Mouse (Mus musculus) monocyte, adult 5-6 weeks (primary cell): ENCODE data around the gene Mepce. TPM values are rescaled to one million over a fixed set of nuclear protein-coding genes. Genes with fewer than 3 reads are reported as not detected.
"Not testable (repeated sequence)": the region's sequence is repeated elsewhere in the genome, so short reads cannot be mapped to it uniquely, and the experiment has no call there.

Source experiments
- ATAC-seq: fragments of 153-309, 156-312 bp; replicated peaks from 2 replicates; pipeline ENCODE4 v1.8.0; 2017; ENCODE audit warnings: mild to moderate bottlenecking; ENCODE audit not compliant: low TSS enrichment, insufficient number of reproducible peaks, severe bottlenecking, poor library complexity, low FRiP score
- total RNA-seq: library from RNA; stranded (forward); fragments of 200-1000, 200-491, 200-594 nt; gene quantifications from 3 replicates; pipeline ENCODE4 v1.2.3, GENCODE M21; 2017

Mepce gene
- total RNA-seq, 1 experiment from 2014 or later, result 20.7 TPM

GRCm38 (mm10) chr5:137770709-137771108 lies 16.7 kb downstream of the Mepce start:
- ATAC-seq, result peak; percentile 73

GRCm38 (mm10) chr5:137768475-137768874 lies 19.0 kb downstream of the Mepce start:
- no peak for ATAC-seq

GRCm38 (mm10) chr5:137766270-137766669 lies 21.2 kb downstream of the Mepce start:
- no peak for ATAC-seq

- ATAC-seq, result no peak
Measured at GRCm38 (mm10) chr5:137764609-137765340, 22.7 kb downstream of the Mepce start.

GRCm38 (mm10) chr5:137759971-137760412 lies 27.5 kb downstream of the Mepce start:
- ATAC-seq, result peak; percentile 62

GRCm38 (mm10) chr5:137758921-137759534 lies 28.4 kb downstream of the Mepce start:
- no peak for ATAC-seq

- no peak for ATAC-seq
Measured at GRCm38 (mm10) chr5:137757887-137758286, 29.6 kb downstream of the Mepce start.

GRCm38 (mm10) chr5:137756882-137757661 lies 30.4 kb downstream of the Mepce start:
- ATAC-seq, result peak; percentile 74

GRCm38 (mm10) chr5:137756106-137756505 lies 31.3 kb downstream of the Mepce start:
- no peak for ATAC-seq

- no peak for ATAC-seq
Measured at GRCm38 (mm10) chr5:137755425-137755824, 32.0 kb downstream of the Mepce start.

GRCm38 (mm10) chr5:137753111-137753832 lies 34.2 kb downstream of the Mepce start:
- no peak for ATAC-seq

- no peak for ATAC-seq
Measured at GRCm38 (mm10) chr5:137751988-137752387, 35.5 kb downstream of the Mepce start.

GRCm38 (mm10) chr5:137751221-137751887 lies 36.1 kb downstream of the Mepce start:
- ATAC-seq, result no peak

- ATAC-seq, result not testable (repeated sequence)
Measured at GRCm38 (mm10) chr5:137750212-137750611, 37.2 kb downstream of the Mepce start.

- ATAC-seq, result no peak
Measured at GRCm38 (mm10) chr5:137749196-137749836, 38.1 kb downstream of the Mepce start.

- ATAC-seq, result peak; percentile 58; the same call in 1 of the 2 replicates
Measured at GRCm38 (mm10) chr5:137748130-137748770, 39.2 kb downstream of the Mepce start.

- no peak for ATAC-seq
Measured at GRCm38 (mm10) chr5:137747326-137747961, 40.0 kb downstream of the Mepce start.
